Mouse (Mus musculus): ENCODE data around the gene Rab27a. TPM values are rescaled to one million over a fixed set of nuclear protein-coding genes. Genes with fewer than 3 reads are reported as not detected.
A peak's percentile ranks its signal among the peaks of the same experiment; 100 is the strongest.

Gene Rab27a
- polyA plus RNA-seq (2014; fragmentation: Nextera tagmentation; extraction: Ambion mirVana), result 1.0 and 1.1 TPM in 2 replicates

DNA sequence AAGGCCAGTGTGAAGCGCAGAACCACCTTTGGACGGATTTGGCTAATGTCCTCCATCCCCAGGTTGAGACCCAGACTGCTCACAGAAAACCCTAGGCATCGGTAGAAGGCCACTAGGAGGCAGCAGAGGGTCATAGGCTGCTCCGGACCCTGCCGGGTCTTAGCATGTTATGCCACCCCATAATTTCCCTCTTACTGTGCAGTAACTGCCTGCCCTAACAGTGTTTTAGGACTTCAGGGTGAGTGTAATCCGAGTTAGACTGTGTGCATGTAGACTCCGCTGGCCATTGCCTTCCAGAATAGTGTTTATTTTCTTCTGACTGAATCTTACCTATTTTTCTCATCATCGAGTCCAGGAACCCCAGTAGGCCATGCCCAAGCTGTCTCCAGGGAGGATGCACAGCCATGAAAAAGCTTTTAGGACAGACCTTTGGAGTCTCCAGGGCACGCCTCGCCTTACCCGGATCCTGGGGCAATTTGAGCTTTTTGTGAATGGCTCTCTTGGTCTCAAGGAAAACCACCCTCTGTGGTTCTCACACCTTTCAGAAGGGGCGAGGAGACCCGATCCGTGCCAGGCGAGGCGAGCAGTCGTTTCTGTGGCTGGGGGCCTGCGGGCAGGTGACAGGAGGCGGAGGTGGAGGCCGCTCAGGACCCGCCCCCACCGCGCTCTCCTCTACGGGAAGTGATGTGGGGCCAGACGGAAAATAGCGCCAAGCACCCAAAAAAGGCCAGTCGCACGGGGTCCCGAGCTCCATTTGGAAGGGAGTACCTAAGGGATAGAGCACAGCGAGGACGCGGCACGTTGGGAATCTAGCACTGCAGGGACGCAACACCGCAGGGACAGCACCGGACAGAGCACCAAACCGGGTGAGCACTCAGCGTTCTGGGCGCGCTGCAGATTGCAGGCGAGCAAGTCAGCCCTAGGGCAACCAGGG is at the start of gene Rab27a:
Gene Rab27a (plus strand): TSS at position 709 of the 934 bp plus-strand sequence.
- Histone ChIP-seq H3K27ac (no peak within 1 kb of the TSS), H3K27me3 (ENCODE audit: control insufficient read depth, insufficient read depth, low read length) (0 out of 2 replicates have a peak, but pooled peaks cover 3% of the 10 kb centered on the region), H3K4me1 (replicated peaks; ENCODE audit: control insufficient read depth, insufficient read depth, low read length) (peaks cover 17% of the 10 kb centered on the region), H3K9me3 (ENCODE audit: control insufficient read depth, low read length) (no peaks in the 10 kb centered on the region), H3K4me2 (replicated peaks) (peak within 1 kb of the TSS; percentile 68), H3K36me3 (replicated peaks; ENCODE audit: control insufficient read depth, insufficient read depth) (no peaks in the 10 kb centered on the region), H3K4me3 (replicated peaks; ENCODE audit: low read length) (peak within 1 kb of the TSS; percentile 35), H3K9ac (peak within 1 kb of the TSS; percentile 64)
- peak; percentile 58 for ATAC-seq (ENCODE audit: low FRiP score)
- peak; percentile 82 for DNase-seq (ENCODE audit: low spot score)
- 2% methylated on average over 41 of the region's 41 CpGs for WGBS

DNA sequence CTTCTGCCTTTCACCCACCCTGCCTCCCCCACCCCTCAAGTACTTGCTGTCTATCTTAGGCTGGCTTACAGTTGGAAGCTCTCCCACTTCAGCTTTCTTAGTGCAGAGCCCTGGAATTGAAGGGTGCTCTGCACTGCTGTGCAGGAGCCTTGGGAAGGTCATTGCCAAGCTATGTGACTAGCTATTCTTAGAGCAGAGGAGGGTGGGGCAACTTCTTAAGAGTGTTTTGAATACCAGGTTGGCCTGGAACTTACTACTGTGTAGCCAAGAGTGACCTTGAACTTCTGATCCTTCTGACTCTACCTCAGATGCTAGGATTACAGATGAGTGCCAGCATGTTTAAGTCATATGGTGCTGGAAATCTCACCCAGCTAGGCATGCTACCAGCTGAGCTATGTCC is 48.5 kb upstream of the Rab27a start:
- no peaks in the 10 kb centered on the region for H3K9me3 ChIP-seq (ENCODE audit: control insufficient read depth, low read length)
- no peak overlapping the region for H3K9ac ChIP-seq
- peaks cover 15% of the 10 kb centered on the region for H3K36me3 ChIP-seq (replicated peaks; ENCODE audit: control insufficient read depth, insufficient read depth)
- no peaks in the 10 kb centered on the region for H3K27me3 ChIP-seq (ENCODE audit: control insufficient read depth, insufficient read depth, low read length)
- H3K4me2 ChIP-seq (replicated peaks), result no peak overlapping the region
- H3K4me3 ChIP-seq (replicated peaks; ENCODE audit: low read length), result no peak overlapping the region
- H3K4me1 ChIP-seq (replicated peaks; ENCODE audit: control insufficient read depth, insufficient read depth, low read length), result no peaks in the 10 kb centered on the region
- DNase-seq (ENCODE audit: low spot score), result no peak
- no peak for ATAC-seq (ENCODE audit: low FRiP score)
- no peak overlapping the region for H3K27ac ChIP-seq

DNA sequence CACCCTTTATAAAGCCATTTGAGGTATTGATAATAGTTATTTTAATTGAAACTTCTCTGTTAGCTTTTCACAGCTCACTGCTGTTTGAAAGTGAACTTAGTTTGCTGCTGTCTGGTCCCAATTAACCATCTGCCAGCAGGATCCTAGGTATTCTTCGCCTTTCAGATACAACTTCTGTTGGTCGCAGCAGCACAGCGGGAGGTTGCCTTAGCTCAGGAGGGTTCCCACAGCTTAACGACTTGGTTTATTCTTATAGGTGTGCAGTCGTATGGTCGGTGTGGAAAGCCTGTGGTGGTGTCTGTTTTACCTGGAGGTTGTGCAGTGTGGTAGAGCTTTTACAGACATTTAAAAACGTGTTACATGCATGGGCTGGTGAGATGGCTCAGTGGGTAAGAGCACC is 47.8 kb upstream of the Rab27a start:
- Histone ChIP-seq H3K4me3 (replicated peaks; ENCODE audit: low read length) (no peak overlapping the region), H3K9ac (no peak overlapping the region), H3K9me3 (ENCODE audit: control insufficient read depth, low read length) (no peaks in the 10 kb centered on the region), H3K4me2 (replicated peaks) (no peak overlapping the region), H3K27me3 (ENCODE audit: control insufficient read depth, insufficient read depth, low read length) (no peaks in the 10 kb centered on the region), H3K36me3 (replicated peaks; ENCODE audit: control insufficient read depth, insufficient read depth) (peaks cover 22% of the 10 kb centered on the region), H3K27ac (no peak overlapping the region), H3K4me1 (replicated peaks; ENCODE audit: control insufficient read depth, insufficient read depth, low read length) (no peaks in the 10 kb centered on the region)
- 60% methylated on average over 7 of the region's 7 CpGs for WGBS
- no peak for DNase-seq (ENCODE audit: low spot score)
- no peak for ATAC-seq (ENCODE audit: low FRiP score)

DNA sequence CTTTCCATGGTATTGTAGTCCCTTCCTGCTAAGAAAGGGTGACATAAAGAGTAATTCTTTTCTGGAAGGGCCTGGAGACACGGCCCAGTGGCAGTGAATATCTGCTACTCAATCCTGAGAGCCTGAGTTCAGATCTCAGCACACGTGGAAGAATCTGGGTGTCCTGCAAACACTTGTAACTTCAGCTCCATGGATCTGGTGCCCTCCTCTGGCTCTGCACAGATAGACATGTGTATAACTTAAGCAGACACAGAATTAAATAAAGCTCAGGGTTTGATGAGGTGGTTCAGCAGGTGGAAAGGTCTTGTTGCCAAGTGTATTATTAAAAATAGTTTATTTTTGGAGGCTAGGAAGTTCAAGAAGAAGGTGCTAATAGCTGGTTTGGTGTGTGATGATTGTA is 44.2 kb upstream of the Rab27a start:
- H3K36me3 ChIP-seq (replicated peaks; ENCODE audit: control insufficient read depth, insufficient read depth), result peaks cover 42% of the 10 kb centered on the region
- H3K9ac ChIP-seq, result no peak overlapping the region
- no peaks in the 10 kb centered on the region for H3K9me3 ChIP-seq (ENCODE audit: control insufficient read depth, low read length)
- no peak overlapping the region for H3K27ac ChIP-seq
- ATAC-seq (ENCODE audit: low FRiP score), result no peak
- no peak overlapping the region for H3K4me3 ChIP-seq (replicated peaks; ENCODE audit: low read length)
- H3K27me3 ChIP-seq (ENCODE audit: control insufficient read depth, insufficient read depth, low read length), result no peaks in the 10 kb centered on the region
- WGBS, result 68% methylated on average over 2 of the region's 2 CpGs
- no peak for DNase-seq (ENCODE audit: low spot score)
- H3K4me1 ChIP-seq (replicated peaks; ENCODE audit: control insufficient read depth, insufficient read depth, low read length), result no peaks in the 10 kb centered on the region
- no peak overlapping the region for H3K4me2 ChIP-seq (replicated peaks)

DNA sequence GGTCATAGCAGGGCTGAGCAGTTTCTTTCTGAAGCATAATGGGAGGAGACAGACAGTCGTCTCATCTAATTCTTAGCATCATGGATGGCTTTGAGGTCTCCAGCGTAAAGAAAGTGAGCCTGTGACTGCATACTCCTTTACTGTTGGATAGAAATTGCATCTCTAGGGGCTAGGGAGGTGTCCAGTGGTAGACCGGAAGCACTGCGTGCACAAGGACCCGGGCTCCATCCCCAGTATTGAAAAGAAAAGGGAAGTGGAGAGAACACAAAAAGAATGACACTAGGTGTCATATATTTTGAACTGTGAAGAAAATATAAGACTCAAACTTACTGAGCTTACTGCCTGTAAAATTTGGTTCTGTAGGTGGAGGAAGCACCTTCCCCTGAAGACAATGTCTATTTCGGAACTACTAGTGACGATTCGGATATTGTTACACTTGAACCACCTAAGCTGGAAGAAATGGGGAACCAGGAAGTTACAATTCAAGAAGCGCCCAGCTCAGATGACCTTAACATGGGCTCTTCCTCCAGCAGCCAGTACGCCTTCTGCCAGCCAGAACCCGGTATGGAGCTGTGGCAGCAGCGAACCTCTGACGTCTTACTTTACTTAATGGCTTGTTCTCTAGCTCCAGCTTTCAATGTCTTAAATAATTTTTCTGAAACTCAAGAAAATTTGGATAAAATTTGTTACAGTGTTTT is 43.2 kb upstream of the Rab27a start:
- Histone ChIP-seq H3K9ac (no peak overlapping the region), H3K4me1 (replicated peaks; ENCODE audit: control insufficient read depth, insufficient read depth, low read length) (no peaks in the 10 kb centered on the region), H3K9me3 (ENCODE audit: control insufficient read depth, low read length) (no peaks in the 10 kb centered on the region), H3K27ac (no peak overlapping the region), H3K27me3 (ENCODE audit: control insufficient read depth, insufficient read depth, low read length) (no peaks in the 10 kb centered on the region), H3K4me2 (replicated peaks) (no peak overlapping the region), H3K4me3 (replicated peaks; ENCODE audit: low read length) (no peak overlapping the region), H3K36me3 (replicated peaks; ENCODE audit: control insufficient read depth, insufficient read depth) (peaks cover 51% of the 10 kb centered on the region)
- 89% methylated on average over 13 of the region's 13 CpGs for WGBS
- ATAC-seq (ENCODE audit: low FRiP score), result no peak
- no peak for DNase-seq (ENCODE audit: low spot score)

DNA sequence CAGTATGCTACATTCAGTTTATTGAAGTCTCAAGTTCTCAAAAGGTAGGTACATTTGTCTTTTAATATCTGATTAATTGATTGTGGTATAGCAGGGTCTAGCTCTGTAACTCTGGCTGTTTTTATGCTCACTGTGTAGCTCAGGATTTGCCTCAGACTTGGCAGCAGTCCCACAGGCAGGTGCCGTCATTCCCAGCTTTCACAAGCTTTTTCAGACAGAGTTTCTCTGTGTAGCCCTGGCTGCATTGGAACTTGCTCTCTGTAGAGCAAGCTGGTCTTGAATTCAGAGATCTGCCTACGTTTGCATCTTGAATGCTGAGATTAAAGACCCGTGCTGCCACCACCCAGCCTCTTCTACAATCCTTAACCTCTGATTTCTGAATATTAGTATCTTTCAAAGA is 42.5 kb upstream of the Rab27a start:
- H3K4me1 ChIP-seq (replicated peaks; ENCODE audit: control insufficient read depth, insufficient read depth, low read length), result no peaks in the 10 kb centered on the region
- WGBS, result 72% methylated on average over 3 of the region's 3 CpGs
- no peaks in the 10 kb centered on the region for H3K9me3 ChIP-seq (ENCODE audit: control insufficient read depth, low read length)
- DNase-seq (ENCODE audit: low spot score) (no peak), ATAC-seq (ENCODE audit: low FRiP score) (no peak)
- no peak overlapping the region for H3K27ac ChIP-seq
- no peak overlapping the region for H3K9ac ChIP-seq
- H3K4me2 ChIP-seq (replicated peaks), result no peak overlapping the region
- no peaks in the 10 kb centered on the region for H3K27me3 ChIP-seq (ENCODE audit: control insufficient read depth, insufficient read depth, low read length)
- peaks cover 56% of the 10 kb centered on the region for H3K36me3 ChIP-seq (replicated peaks; ENCODE audit: control insufficient read depth, insufficient read depth)
- H3K4me3 ChIP-seq (replicated peaks; ENCODE audit: low read length), result no peak overlapping the region

DNA sequence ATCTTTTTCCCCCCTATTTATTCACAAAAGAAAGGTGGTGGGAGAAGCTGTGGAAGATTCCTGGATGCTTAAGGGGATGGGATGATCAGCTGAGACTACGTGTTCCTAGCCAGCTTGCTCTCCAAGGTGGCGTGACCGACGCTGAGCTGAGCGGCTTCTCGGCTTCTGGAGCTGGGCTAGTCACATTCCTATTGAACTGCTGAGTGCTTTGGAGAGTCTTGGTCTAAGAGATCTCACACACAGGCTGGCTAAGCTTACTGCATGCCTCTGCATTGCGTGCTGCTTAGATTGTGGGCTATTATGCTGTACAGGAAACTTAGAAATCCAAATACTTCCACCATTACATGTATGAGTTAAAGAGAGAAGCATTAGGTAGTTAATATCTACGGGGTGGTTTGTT is 40.6 kb upstream of the Rab27a start:
- H3K4me1 ChIP-seq (replicated peaks; ENCODE audit: control insufficient read depth, insufficient read depth, low read length), result no peaks in the 10 kb centered on the region
- ATAC-seq (ENCODE audit: low FRiP score) (no peak), DNase-seq (ENCODE audit: low spot score) (no peak)
- H3K9ac ChIP-seq, result no peak overlapping the region
- H3K9me3 ChIP-seq (ENCODE audit: control insufficient read depth, low read length), result no peaks in the 10 kb centered on the region
- H3K4me3 ChIP-seq (replicated peaks; ENCODE audit: low read length), result no peak overlapping the region
- H3K36me3 ChIP-seq (replicated peaks; ENCODE audit: control insufficient read depth, insufficient read depth), result peaks cover 69% of the 10 kb centered on the region
- no peak overlapping the region for H3K4me2 ChIP-seq (replicated peaks)
- H3K27me3 ChIP-seq (ENCODE audit: control insufficient read depth, insufficient read depth, low read length), result no peaks in the 10 kb centered on the region
- H3K27ac ChIP-seq, result no peak overlapping the region
- 91% methylated on average over 8 of the region's 8 CpGs for WGBS

DNA sequence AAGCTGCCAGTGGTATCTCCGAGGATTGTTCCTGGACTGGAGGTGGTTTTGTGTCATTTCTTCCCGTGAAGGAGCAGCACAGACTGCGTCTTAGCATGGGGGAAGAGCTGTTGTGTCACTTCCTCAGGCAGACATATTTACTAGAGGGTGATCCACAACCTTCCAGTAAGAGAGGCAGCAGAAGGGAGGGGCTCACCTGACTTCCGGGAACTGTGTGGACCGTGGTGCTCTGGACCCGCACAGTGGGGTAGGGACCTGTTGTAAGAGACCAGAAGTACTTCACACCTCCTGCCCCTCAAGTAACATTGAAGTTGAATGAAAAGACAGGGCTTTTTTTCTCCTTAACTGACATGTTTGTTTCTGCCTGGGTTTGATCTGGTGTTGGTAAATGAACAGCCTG is 39.5 kb upstream of the Rab27a start:
- no peak overlapping the region for H3K4me2 ChIP-seq (replicated peaks)
- H3K36me3 ChIP-seq (replicated peaks; ENCODE audit: control insufficient read depth, insufficient read depth), result peaks cover 68% of the 10 kb centered on the region
- H3K4me3 ChIP-seq (replicated peaks; ENCODE audit: low read length), result no peak overlapping the region
- ATAC-seq (ENCODE audit: low FRiP score) (no peak), DNase-seq (ENCODE audit: low spot score) (no peak)
- WGBS, result 89% methylated on average over 6 of the region's 6 CpGs
- H3K27ac ChIP-seq, result no peak overlapping the region
- H3K4me1 ChIP-seq (replicated peaks; ENCODE audit: control insufficient read depth, insufficient read depth, low read length), result no peaks in the 10 kb centered on the region
- H3K9me3 ChIP-seq (ENCODE audit: control insufficient read depth, low read length), result no peaks in the 10 kb centered on the region
- no peak overlapping the region for H3K9ac ChIP-seq
- no peaks in the 10 kb centered on the region for H3K27me3 ChIP-seq (ENCODE audit: control insufficient read depth, insufficient read depth, low read length)

DNA sequence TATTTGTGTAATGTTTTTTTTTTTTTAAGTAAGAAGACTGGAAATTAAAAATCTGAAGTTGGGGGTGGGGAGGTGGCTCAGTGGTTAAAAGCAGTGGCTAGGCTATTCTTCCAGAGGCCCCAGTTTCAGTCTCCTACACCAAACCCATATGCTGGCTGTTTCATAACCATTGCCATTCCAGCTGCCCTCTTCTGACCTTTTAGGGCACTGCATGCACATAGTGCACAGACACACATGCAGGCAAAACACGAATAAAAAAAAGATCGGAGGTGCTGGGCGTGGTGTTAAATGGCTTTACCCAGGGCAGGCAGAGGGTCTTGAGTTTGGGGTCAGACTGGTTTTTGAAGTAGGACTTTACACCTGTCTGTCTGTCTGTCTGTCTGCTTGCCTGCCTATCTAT is 38.5 kb upstream of the Rab27a start:
- Histone ChIP-seq H3K27me3 (ENCODE audit: control insufficient read depth, insufficient read depth, low read length) (no peaks in the 10 kb centered on the region), H3K4me3 (replicated peaks; ENCODE audit: low read length) (no peak overlapping the region), H3K4me2 (replicated peaks) (no peak overlapping the region), H3K4me1 (replicated peaks; ENCODE audit: control insufficient read depth, insufficient read depth, low read length) (no peaks in the 10 kb centered on the region), H3K27ac (no peak overlapping the region), H3K9ac (no peak overlapping the region), H3K9me3 (ENCODE audit: control insufficient read depth, low read length) (no peaks in the 10 kb centered on the region), H3K36me3 (replicated peaks; ENCODE audit: control insufficient read depth, insufficient read depth) (peaks cover 69% of the 10 kb centered on the region)
- no peak for DNase-seq (ENCODE audit: low spot score)
- ATAC-seq (ENCODE audit: low FRiP score), result no peak
- 94% methylated on average over 3 of the region's 3 CpGs for WGBS

Measured in hindbrain, embryonic 14.5 days (tissue).